Mouse (Mus musculus) liver, embryonic 16.5 days (tissue): ENCODE results near the gene Iscu. TPM values are rescaled to one million over a fixed set of nuclear protein-coding genes. Genes with fewer than 3 reads are reported as not detected.

Experiments used
- ATAC-seq: fragments of 200-750 bp; cut with Nextera tagmentation; 2 replicates; pipeline ENCODE4 v1.8.0; 2017; ENCODE audit warnings: low read depth, mild to moderate bottlenecking, moderate number of reproducible peaks, moderate library complexity
- H3K27ac ChIP-seq: fragments of 300-500 bp; sonication (generic); 2 replicates; pipeline ENCODE4 v1.5.1; 2014; ENCODE audit warnings: mild to moderate bottlenecking, low read length
- H3K27me3 ChIP-seq: fragments of 300-500 bp; sonication (generic); 2 replicates; pipeline ENCODE4 v1.6.1; 2014; ENCODE audit warnings: low read depth, low read length, mixed read lengths; ENCODE audit not compliant: control insufficient read depth, insufficient read depth
- H3K36me3 ChIP-seq: fragments of 300-500 bp; sonication (generic); 2 replicates; pipeline ENCODE4 v1.6.1; 2014; ENCODE audit warnings: mild to moderate bottlenecking; ENCODE audit not compliant: control insufficient read depth, insufficient read depth
- H3K4me1 ChIP-seq: fragments of 300-500 bp; sonication (generic); 2 replicates; pipeline ENCODE4 v1.6.1; 2014; ENCODE audit warnings: low read depth, low read length, mixed read lengths; ENCODE audit not compliant: control insufficient read depth
- H3K4me2 ChIP-seq: fragments of 300-500 bp; sonication (generic); 2 replicates; pipeline ENCODE4 v1.6.1; 2014; ENCODE audit warnings: low read depth, low read length, mixed read lengths
- H3K4me3 ChIP-seq: fragments of 300-500 bp; sonication (generic); 2 replicates; pipeline ENCODE4 v1.5.1; 2014; ENCODE audit warnings: low read depth, mild to moderate bottlenecking, low read length
- H3K9ac ChIP-seq: fragments of 300-500 bp; sonication (generic); 2 replicates; pipeline ENCODE4 v1.6.1; 2014; ENCODE audit warnings: low read depth, low read length
- H3K9me3 ChIP-seq: fragments of 300-500 bp; sonication (generic); replicated peaks from 2 replicates; pipeline ENCODE4 v1.6.1; 2016; ENCODE audit warnings: low read length; ENCODE audit not compliant: control insufficient read depth
- whole genome bisulfite sequencing: fragments of 180-500 bp; shearing (Covaris S2); extraction: QIAGEN DNeasy Blood & Tissue Kit; methylation state at CpG from one replicate; pipeline ENCODE4 v1.1.7; 2014; ENCODE audit not compliant: insufficient replicate concordance; 5-methylcytosine and 5-hydroxymethylcytosine counted together
- polyA plus RNA-seq: library from polyadenylated mRNA; unstranded; fragments of >200 nt; fragmentation: Nextera tagmentation; extraction: Ambion mirVana; gene quantifications from 2 replicates; pipeline ENCODE4 v1.2.1, GENCODE M21; 2015

The Iscu gene
- polyA plus RNA-seq, 1 experiment from 2014 or later: 82.4 TPM

DNA sequence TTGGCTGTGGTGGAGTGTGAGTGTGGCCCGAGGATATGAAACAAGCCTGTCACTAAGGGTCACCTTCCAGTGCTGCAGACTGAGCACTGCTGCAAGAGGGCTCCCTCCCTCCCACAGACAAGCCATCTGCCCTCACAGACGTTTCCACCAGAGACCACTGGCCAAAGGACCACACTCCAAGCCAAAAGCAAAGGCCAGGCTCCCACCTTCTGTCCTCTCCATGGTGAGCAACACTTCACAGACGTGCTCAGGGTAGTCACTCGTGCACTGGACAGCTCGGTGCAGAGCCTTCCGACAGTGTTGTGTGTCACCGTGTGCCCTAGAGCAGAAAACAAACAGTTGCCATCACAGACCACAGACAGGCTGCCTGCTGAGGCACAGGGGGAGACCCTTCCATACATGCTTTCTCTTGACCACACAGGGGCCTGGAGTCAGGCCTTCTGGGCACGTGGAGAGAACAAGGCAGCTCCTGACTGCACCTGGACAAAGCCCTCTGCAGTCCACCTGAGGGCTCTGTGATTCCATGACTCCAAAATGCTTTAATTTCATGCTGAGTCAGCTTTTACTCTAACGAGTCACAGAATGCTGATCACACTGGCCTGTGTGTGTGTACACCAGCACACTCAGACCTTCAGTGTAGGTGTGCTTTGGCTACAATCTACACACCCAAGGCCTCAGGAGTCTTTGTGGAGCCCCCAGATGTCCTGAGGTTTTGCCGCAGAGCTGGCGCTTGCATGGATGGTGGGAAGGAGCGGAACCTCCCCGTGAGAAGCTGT, 23.8 kb upstream of the Iscu start:
- H3K9ac ChIP-seq: no peak overlapping the region
- no peaks in the 10 kb centered on the region for H3K27me3 ChIP-seq
- H3K4me3 ChIP-seq: no peak overlapping the region
- ATAC-seq: no peak
- no peak overlapping the region for H3K4me2 ChIP-seq
- no peak overlapping the region for H3K27ac ChIP-seq
- 87% methylated on average over 13 of the region's 13 CpGs for WGBS
- H3K36me3 ChIP-seq: peaks cover 87% of the 10 kb centered on the region
- no peaks in the 10 kb centered on the region for H3K9me3 ChIP-seq
- no peaks in the 10 kb centered on the region for H3K4me1 ChIP-seq

DNA sequence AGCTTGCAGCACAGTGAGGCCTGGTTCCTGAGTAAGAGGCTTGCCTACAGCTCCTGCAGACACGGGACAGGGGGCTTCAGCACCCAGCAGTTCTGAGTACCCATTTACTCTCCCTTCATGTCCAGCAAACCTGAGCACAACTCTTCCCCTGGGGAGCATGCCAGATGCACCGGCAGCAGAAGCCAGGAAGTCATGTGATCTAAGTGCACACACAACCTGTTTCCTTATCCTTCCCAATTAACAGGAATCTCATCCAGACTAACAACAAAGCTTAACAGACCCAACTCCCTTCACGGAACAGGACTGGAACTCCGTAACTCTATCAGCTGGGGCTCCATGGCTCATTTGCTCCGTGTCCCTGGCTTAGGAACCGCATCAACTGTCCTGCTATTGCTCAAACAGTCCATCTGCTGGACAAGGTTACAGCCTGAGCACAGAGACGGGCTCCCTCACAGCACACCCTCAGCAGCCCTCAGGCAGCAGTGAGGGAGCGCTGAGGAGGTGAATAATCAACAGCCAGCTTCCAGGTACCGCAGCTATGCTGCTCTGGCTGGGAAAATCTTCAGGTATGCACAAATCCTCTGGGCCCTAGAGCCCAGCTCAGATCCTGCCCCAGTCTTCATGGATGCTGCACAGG, 20.9 kb upstream of the Iscu start:
- 78% methylated on average over 9 of the region's 9 CpGs for WGBS
- no peak for ATAC-seq
- Histone ChIP-seq H3K9me3 (no peaks in the 10 kb centered on the region), H3K4me1 (no peaks in the 10 kb centered on the region), H3K27ac (no peak overlapping the region), H3K27me3 (no peaks in the 10 kb centered on the region), H3K9ac (no peak overlapping the region), H3K4me3 (no peak overlapping the region), H3K36me3 (peaks cover 80% of the 10 kb centered on the region), H3K4me2 (no peak overlapping the region)

DNA sequence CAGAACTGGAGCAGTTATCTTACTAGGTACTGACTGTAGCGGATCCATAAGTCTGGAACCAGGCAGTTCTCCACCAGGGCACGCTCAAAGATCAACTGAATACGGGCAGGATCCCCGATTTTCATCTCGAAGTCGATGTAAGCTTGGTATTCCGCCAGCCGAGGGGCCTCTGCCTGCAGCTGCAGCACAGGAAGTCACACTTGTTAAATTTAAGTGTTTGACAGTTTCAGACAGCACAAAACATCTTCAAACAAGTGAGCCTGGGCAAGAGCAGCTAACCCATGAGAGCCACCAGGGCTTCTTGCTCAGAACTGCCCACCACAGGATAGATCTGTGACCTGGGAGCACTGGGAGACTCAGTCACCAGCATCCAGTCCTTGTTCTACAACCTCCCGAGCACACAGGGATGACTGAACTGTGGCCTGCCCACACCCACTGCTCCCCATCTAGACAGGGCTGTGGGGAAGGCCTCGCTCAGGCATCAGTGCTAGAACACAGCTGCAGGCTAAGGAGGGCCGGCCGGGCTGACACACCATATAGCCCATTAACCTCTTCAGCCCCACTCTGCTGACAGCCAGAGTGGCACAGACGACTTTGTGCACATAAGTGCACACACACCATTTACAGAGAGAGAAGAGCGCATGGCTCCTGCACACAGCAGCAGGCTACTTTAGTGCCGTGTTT, 17.1 kb upstream of the Iscu start:
- no peaks in the 10 kb centered on the region for H3K27me3 ChIP-seq
- no peaks in the 10 kb centered on the region for H3K9me3 ChIP-seq
- 81% methylated on average over 15 of the region's 15 CpGs for WGBS
- H3K4me3 ChIP-seq: no peak overlapping the region
- no peak overlapping the region for H3K27ac ChIP-seq
- no peak overlapping the region for H3K9ac ChIP-seq
- no peak for ATAC-seq
- H3K4me1 ChIP-seq: no peaks in the 10 kb centered on the region
- no peak overlapping the region for H3K4me2 ChIP-seq
- H3K36me3 ChIP-seq: peaks cover 84% of the 10 kb centered on the region

DNA sequence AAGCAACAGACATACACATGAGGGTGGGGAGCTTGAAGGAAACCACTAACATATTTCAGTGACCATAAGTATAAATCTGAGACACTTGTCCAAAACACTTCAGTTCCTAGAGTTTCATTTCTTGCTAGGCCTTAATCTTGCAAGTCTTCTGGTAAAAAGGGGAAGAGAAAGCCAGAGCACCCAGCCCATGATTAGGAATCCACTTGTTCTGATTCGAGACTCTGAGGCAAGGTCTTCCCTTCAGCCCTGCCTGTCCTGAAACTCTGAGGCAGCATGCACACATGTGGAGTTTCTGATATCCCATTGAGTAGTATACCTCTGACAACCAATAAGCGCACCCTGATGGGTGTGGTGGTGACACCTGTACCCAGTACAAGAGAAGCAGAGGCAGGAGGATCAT, 11.0 kb upstream of the Iscu start:
- Histone ChIP-seq H3K36me3 (peaks cover 52% of the 10 kb centered on the region), H3K9me3 (no peaks in the 10 kb centered on the region), H3K4me1 (no peaks in the 10 kb centered on the region), H3K9ac (no peak overlapping the region), H3K27me3 (no peaks in the 10 kb centered on the region), H3K27ac (no peak overlapping the region), H3K4me2 (no peak overlapping the region), H3K4me3 (no peak overlapping the region)
- WGBS: 59% methylated on average over 2 of the region's 2 CpGs
- no peak for ATAC-seq

DNA sequence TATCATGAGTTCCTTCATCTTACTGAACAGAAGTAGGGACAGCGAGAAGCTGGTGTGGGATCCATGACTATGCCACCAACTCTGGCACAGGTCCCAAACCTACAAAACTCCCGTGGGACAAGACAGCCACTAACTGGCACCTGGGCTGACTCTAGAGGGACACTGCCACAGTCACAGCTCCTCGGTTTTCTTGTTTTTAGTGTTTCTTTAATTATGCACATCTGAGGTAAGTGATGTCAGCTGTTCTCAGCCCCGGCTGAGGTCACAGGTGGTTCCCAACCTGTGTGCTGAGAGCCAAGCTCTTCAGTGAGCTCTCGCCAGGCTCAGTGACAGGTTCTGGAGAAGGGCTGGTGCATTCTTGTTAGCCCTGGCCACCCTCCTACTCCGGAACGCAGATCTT, 8.1 kb upstream of the Iscu start:
- H3K9me3 ChIP-seq: no peaks in the 10 kb centered on the region
- no peak overlapping the region for H3K4me3 ChIP-seq
- no peaks in the 10 kb centered on the region for H3K27me3 ChIP-seq
- peaks cover 25% of the 10 kb centered on the region for H3K36me3 ChIP-seq
- WGBS: 84% methylated on average over 7 of the region's 7 CpGs
- H3K27ac ChIP-seq: no peak overlapping the region
- no peak overlapping the region for H3K9ac ChIP-seq
- ATAC-seq: no peak
- peaks cover under 1% of the 10 kb centered on the region for H3K4me1 ChIP-seq
- no peak overlapping the region for H3K4me2 ChIP-seq

DNA sequence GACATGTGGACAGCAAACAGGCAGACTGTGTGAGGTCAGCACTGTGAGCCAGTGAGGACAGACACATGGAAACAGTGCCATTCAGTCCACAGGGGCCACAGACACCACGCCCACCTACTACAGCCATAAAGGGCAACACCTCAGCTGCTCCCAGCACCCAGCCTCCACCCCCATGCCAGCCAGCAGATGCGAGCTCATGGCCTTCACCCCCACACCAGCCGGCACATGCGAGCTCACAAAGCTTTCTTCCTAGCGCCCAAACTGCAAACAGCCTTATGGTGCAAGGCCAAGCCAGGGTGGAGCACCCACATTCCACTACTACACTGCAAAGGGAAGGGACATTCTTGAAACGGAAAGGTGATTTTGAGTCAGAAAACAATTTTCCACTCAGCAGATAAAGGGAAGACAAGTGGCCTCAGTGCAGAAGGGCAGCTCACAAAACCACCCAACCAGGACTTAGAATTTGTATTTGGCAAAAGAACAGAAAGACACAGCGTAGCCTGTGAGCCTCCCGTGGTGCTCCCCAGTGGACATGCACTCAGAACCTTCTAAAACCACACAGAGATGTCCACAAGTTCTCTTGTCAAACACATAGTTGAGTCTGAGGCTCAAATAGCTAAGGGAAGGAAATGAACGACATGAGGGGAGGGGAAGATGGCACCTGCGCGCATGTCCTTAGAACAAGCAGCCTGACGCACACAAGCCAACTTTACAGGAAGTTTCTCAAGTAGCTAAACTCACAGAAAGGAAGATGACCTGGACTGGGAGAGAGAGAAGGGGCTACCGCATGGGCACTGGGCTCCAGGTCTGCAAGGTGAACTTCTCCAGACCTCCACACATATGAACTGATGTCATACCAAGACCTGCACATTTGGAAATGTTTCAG, 6.7 kb upstream of the Iscu start:
- H3K4me3 ChIP-seq: no peak overlapping the region
- peaks cover 14% of the 10 kb centered on the region for H3K4me1 ChIP-seq
- no peak overlapping the region for H3K4me2 ChIP-seq
- ATAC-seq: 0 out of 2 replicates have a peak, but pooled peaks have one; percentile 37
- H3K27ac ChIP-seq: no peak overlapping the region
- H3K27me3 ChIP-seq: no peaks in the 10 kb centered on the region
- H3K9ac ChIP-seq: no peak overlapping the region
- WGBS: 72% methylated on average over 13 of the region's 13 CpGs
- peaks cover 13% of the 10 kb centered on the region for H3K36me3 ChIP-seq
- H3K9me3 ChIP-seq: no peaks in the 10 kb centered on the region

DNA sequence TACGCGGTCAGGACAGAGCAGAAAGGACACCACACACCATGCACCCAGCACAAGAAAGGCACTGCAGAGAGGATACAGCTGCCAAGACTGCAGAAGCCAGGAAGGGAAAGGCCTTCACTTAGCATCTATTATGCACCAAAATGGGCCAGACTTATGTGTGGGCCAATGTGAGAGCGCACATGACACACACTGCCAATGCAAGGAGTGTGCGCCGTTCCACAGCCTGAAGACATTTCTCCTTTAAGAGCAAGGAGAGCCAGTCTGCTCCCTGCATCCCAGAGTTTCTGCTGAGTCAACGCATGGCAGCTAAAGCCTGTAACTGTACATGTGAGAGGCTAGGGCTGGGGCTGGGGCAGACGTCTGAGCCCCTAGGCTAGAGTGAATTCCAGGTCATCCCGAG, 3.7 kb upstream of the Iscu start:
- H3K9ac ChIP-seq: no peak overlapping the region
- peaks cover 2% of the 10 kb centered on the region; the same call in 1 of the 2 replicates for H3K36me3 ChIP-seq
- no peak overlapping the region for H3K27ac ChIP-seq
- peaks cover 23% of the 10 kb centered on the region for H3K4me1 ChIP-seq
- no peak for ATAC-seq
- no peak overlapping the region for H3K4me2 ChIP-seq
- H3K4me3 ChIP-seq: no peak overlapping the region
- WGBS: 83% methylated on average over 8 of the region's 8 CpGs
- H3K9me3 ChIP-seq: no peaks in the 10 kb centered on the region
- H3K27me3 ChIP-seq: no peaks in the 10 kb centered on the region

DNA sequence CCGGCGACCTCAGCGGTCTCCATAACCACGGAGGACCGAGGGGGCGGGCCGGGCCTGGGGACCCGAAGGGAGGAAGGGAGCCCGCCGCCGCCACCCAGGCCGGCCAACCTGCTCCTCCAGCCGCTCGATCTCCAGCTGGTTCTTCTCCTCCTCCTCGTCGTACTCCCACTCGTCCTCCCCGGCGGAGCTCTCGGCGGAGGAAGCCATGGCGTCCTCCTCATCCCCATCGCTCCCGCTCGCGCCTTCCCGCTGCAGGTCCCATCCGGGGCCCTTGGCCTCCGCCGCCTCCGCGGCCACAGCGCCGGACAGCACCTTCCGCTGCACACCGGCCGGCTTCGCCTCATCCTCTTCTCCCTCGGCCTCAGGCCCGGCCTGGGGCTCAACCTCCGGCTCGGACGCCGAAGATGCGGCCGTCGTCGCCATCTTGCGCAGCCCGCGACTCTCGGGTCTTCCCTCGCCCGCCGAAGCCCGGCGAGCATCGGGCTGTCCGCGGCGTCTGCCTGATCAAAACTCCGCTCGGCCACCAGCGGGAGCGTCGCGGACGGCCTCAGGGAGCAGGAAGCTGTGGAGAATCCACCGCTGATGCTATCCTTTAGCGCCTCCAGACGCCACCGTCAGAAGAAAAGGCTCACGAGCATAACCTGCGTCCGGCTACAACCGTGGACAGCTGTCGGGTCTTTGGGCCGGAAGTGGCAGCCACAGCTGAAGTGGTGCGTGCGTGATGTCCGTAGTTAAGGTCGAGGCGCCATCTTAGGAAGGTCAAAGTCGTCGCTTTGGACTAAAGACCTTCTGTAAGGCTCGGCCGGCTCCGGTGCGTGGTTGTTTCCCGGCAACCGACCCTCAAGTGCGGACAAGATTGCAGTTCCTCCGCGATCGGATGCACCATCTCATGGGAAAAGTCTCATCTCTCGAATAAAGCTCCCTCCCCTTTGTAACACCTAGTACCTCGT, 1.1 kb upstream of the Iscu start:
- under 1% methylated on average over 95 of the region's 97 CpGs for WGBS
- H3K36me3 ChIP-seq: peaks cover 13% of the 10 kb centered on the region

More for the DNA sequence above, 1.1 kb upstream of the Iscu start:
- peak overlapping the region; percentile 89 for H3K9ac ChIP-seq
- H3K4me1 ChIP-seq: peaks cover 27% of the 10 kb centered on the region
- H3K4me2 ChIP-seq: peak overlapping the region; percentile 99
- H3K9me3 ChIP-seq: no peaks in the 10 kb centered on the region
- ATAC-seq: peak; percentile 75
- H3K27me3 ChIP-seq: no peaks in the 10 kb centered on the region
- peak overlapping the region; percentile 95 for H3K4me3 ChIP-seq
- peak overlapping the region; percentile 90 for H3K27ac ChIP-seq
